Mouse (Mus musculus) kidney, adult 2 months (tissue): ENCODE measurements around the gene Nsun7.

Source experiments
- CTCF ChIP-seq: fragments of 200-500 bp; conservative IDR thresholded peaks from 2 replicates; pipeline ENCODE4 v1.5.1; 2011; ENCODE audit warnings: low read depth, mild to moderate bottlenecking, control low read depth, low read length, moderate library complexity, mixed read lengths; ENCODE audit not compliant: insufficient read depth, insufficient read length
- POLR2A ChIP-seq: fragments of 200-500 bp; IDR thresholded peaks from one replicate; pipeline ENCODE4 v1.6.1; 2011; ENCODE audit warnings: low read depth, low read length, control low read depth

- TF ChIP-seq POLR2A (no peak), CTCF (no peak)
Observed at GRCm38 (mm10) chr5:66302085-66302815, 42.6 kb downstream of the Nsun7 start.
